Mouse (Mus musculus) MEL (cell line): ENCODE measurements around the gene Ndufs1. TPM values are rescaled to one million over a fixed set of nuclear protein-coding genes. Genes with fewer than 3 reads are reported as not detected.

Source experiments
- DNase-seq: peaks from one replicate; pipeline ENCODE4 v3.0.0; 2011; ENCODE audit warnings: low read depth, low spot score
- H3K27ac ChIP-seq: 2 replicates; pipeline ENCODE4 v1.5.1; 2012; ENCODE audit warnings: low read depth, mild to moderate bottlenecking, control low read depth, low read length, moderate library complexity; ENCODE audit not compliant: control insufficient read depth
- H3K27me3 ChIP-seq, 2 experiments: fragments of 150-350 bp in 1 of 2; sonication (generic) in 1 of 2; 2 replicates each; pipeline ENCODE4 v1.6.1; 2012; ENCODE audit warnings: low read length in 2 of 2, mild to moderate bottlenecking in 2 of 2, improper control_type of control experiment in 1 of 2, moderate library complexity in 1 of 2; ENCODE audit not compliant: insufficient read depth in 2 of 2, control insufficient read depth in 1 of 2
- H3K36me3 ChIP-seq, 2 experiments: 2 replicates each; pipeline ENCODE4 v1.6.1; 2012 to 2014; ENCODE audit warnings: low read length in 2 of 2, improper control_type of control experiment in 1 of 2, inconsistent platforms in 1 of 2, mild to moderate bottlenecking in 1 of 2; ENCODE audit not compliant: insufficient read depth in 2 of 2, control insufficient read depth in 1 of 2
- H3K4me1 ChIP-seq, 2 experiments: fragments of 150-350 bp in 1 of 2; sonication (generic) in 1 of 2; 2 replicates each; pipeline ENCODE4 v1.6.1; 2012; ENCODE audit warnings: low read length in 2 of 2, improper control_type of control experiment in 1 of 2, mild to moderate bottlenecking in 1 of 2; ENCODE audit not compliant: insufficient read depth in 2 of 2, control insufficient read depth in 1 of 2
- H3K4me3 ChIP-seq, 2 experiments: fragments of 150-350 bp in 1 of 2; sonication (generic) in 1 of 2; 2 replicates each; pipeline ENCODE4 v1.5.1; 2012; ENCODE audit warnings: low read depth in 2 of 2, low read length in 2 of 2, mild to moderate bottlenecking in 2 of 2, moderate library complexity in 2 of 2, control low read depth in 1 of 2, improper control_type of control experiment in 1 of 2; ENCODE audit not compliant: control insufficient read depth in 1 of 2, insufficient read depth in 1 of 2
- H3K79me2 ChIP-seq: 2 replicates; pipeline ENCODE4 v1.6.1; 2012; ENCODE audit warnings: mild to moderate bottlenecking, low read length, moderate library complexity; ENCODE audit not compliant: control insufficient read depth, poor library complexity, insufficient read depth
- H3K9ac ChIP-seq: 2 replicates; pipeline ENCODE4 v1.6.1; 2012; ENCODE audit warnings: low read depth, mild to moderate bottlenecking, control low read depth, low read length, moderate library complexity; ENCODE audit not compliant: control insufficient read depth, poor library complexity, severe bottlenecking
- H3K9me3 ChIP-seq: fragments of 150-350 bp; sonication (generic); replicated peaks from 2 replicates; pipeline ENCODE4 v1.6.1; 2012; ENCODE audit warnings: mild to moderate bottlenecking, low read length, improper control_type of control experiment, moderate library complexity; ENCODE audit not compliant: insufficient read depth
- BHLHE40 ChIP-seq: IDR thresholded peaks from 2 replicates; pipeline ENCODE4 v1.6.1; 2012; ENCODE audit warnings: low read depth, mild to moderate bottlenecking, inconsistent platforms, low read length, improper control_type of control experiment, borderline replicate concordance
- CTCF ChIP-seq, 3 experiments: IDR thresholded peaks in 2 of 3; conservative IDR thresholded peaks in 1 of 3; 2 replicates each; pipeline ENCODE4 v1.5.1; 2011 to 2012; ENCODE audit warnings: low read length in 3 of 3, low read depth in 2 of 3, mild to moderate bottlenecking in 2 of 3, improper control_type of control experiment in 1 of 3, inconsistent platforms in 1 of 3, mixed read lengths in 1 of 3, moderate library complexity in 1 of 3; ENCODE audit not compliant: control insufficient read depth in 1 of 3, insufficient read depth in 1 of 3, poor library complexity in 1 of 3, severe bottlenecking in 1 of 3
- E2F4 ChIP-seq: IDR thresholded peaks from 2 replicates; pipeline ENCODE4 v1.6.1; 2011; ENCODE audit warnings: low read depth, low read length, improper control_type of control experiment, borderline replicate concordance
- ETS1 ChIP-seq: IDR thresholded peaks from 2 replicates; pipeline ENCODE4 v1.6.1; 2012; ENCODE audit warnings: low read depth, mild to moderate bottlenecking, inconsistent platforms, low read length, improper control_type of control experiment, moderate library complexity
- JUND ChIP-seq: IDR thresholded peaks from 2 replicates; pipeline ENCODE4 v1.6.1; 2011; ENCODE audit warnings: low read depth, mild to moderate bottlenecking, improper control_type of control experiment, low read length
- MYB ChIP-seq: IDR thresholded peaks from 2 replicates; pipeline ENCODE4 v1.6.1; 2011; ENCODE audit warnings: mild to moderate bottlenecking, low read depth, low read length, improper control_type of control experiment
- MYC ChIP-seq: IDR thresholded peaks from 2 replicates; pipeline ENCODE4 v1.6.1; 2011; ENCODE audit warnings: low read depth, mild to moderate bottlenecking, low read length, improper control_type of control experiment, moderate library complexity
- NRF1 ChIP-seq: IDR thresholded peaks from 2 replicates; pipeline ENCODE4 v1.6.1; 2014; ENCODE audit warnings: low read depth, mild to moderate bottlenecking, inconsistent platforms, low read length, improper control_type of control experiment, moderate library complexity; ENCODE audit not compliant: poor library complexity, insufficient read depth, severe bottlenecking
- RAD21 ChIP-seq: IDR thresholded peaks from 2 replicates; pipeline ENCODE4 v1.6.1; 2011; ENCODE audit warnings: mild to moderate bottlenecking, low read depth, low read length, improper control_type of control experiment
- RCOR1 ChIP-seq: IDR thresholded peaks from 2 replicates; pipeline ENCODE4 v1.6.1; 2012; ENCODE audit warnings: low read depth, mild to moderate bottlenecking, inconsistent platforms, low read length, improper control_type of control experiment
- SIN3A ChIP-seq: IDR thresholded peaks from 2 replicates; pipeline ENCODE4 v1.6.1; 2012; ENCODE audit warnings: low read length, improper control_type of control experiment, inconsistent platforms
- SMC3 ChIP-seq: IDR thresholded peaks from 2 replicates; pipeline ENCODE4 v1.6.1; 2011; ENCODE audit warnings: low read depth, low read length, improper control_type of control experiment
- TAL1 ChIP-seq: IDR thresholded peaks from 2 replicates; pipeline ENCODE4 v1.6.1; 2012; ENCODE audit warnings: mild to moderate bottlenecking, inconsistent platforms, low read length, moderate library complexity, mixed read lengths
- TCF12 ChIP-seq: IDR thresholded peaks from 2 replicates; pipeline ENCODE4 v1.6.1; 2014; ENCODE audit warnings: low read depth, mild to moderate bottlenecking, inconsistent platforms, low read length, improper control_type of control experiment, moderate library complexity
- ZC3H11A ChIP-seq: IDR thresholded peaks from 2 replicates; pipeline ENCODE4 v1.6.1; 2012; ENCODE audit warnings: low read depth, mild to moderate bottlenecking, inconsistent platforms, low read length, improper control_type of control experiment
- ZKSCAN1 ChIP-seq: IDR thresholded peaks from 2 replicates; pipeline ENCODE4 v1.6.1; 2012; ENCODE audit warnings: low read depth, mild to moderate bottlenecking, inconsistent platforms, low read length, improper control_type of control experiment, moderate library complexity
- polyA plus RNA-seq, 2 experiments: library from polyadenylated mRNA; stranded (reverse) in 1 of 2; unstranded in 1 of 2; fragments of >175 nt in 1 of 2; fragments of >200 nt in 1 of 2; gene quantifications; 2 replicates each; pipeline versions ENCODE4 v1.2.1 to v1.2.4; 2012; ENCODE audit warnings: low replicate concordance in 2 of 2, low read depth in 1 of 2; ENCODE audit not compliant: insufficient read length in 2 of 2, insufficient read depth in 1 of 2, missing spikeins in 1 of 2
- total RNA-seq: library from RNA; depleted of rRNA; stranded (reverse); fragments of 300-350 nt; gene quantifications from 2 replicates; pipeline ENCODE4 v1.2.3, GENCODE M21; 2012

Gene Ndufs1
- total and polyA plus RNA-seq, 3 experiments, result 124 to 163 (median 139) TPM

- Histone ChIP-seq H3K36me3 (no peaks in the 10 kb centered on the region), H3K9ac (no peak within 1 kb of the TSS), H3K4me3 (no peak within 1 kb of the TSS), H3K4me1 (no peaks in the 10 kb centered on the region), H3K27ac (no peak within 1 kb of the TSS), H3K9me3 (no peaks in the 10 kb centered on the region), H3K79me2 (no peaks in the 10 kb centered on the region), H3K27me3 (no peaks in the 10 kb centered on the region)
- DNase-seq, result no peak
- no peak for TF ChIP-seq TAL1
- TF ChIP-seq MYB, result no peak
- TF ChIP-seq CTCF (IDR thresholded peaks at IDR 0.05 in 2 of 3, conservative IDR thresholded peaks at IDR 0.05 in 1 of 3; ENCODE audit: control insufficient read depth in 1 of 3, insufficient read depth in 1 of 3, low read depth in 2 of 3, low read length in 3 of 3, poor library complexity in 1 of 3, severe bottlenecking in 1 of 3), result no peak
- no peak for TF ChIP-seq ZKSCAN1
- TF ChIP-seq MYC, result no peak
- TF ChIP-seq RCOR1, result no peak
- no peak for TF ChIP-seq ETS1
- TF ChIP-seq TCF12, result no peak
- no peak for TF ChIP-seq BHLHE40
These were observed 37.6 kb upstream of the Ndufs1 start, which contains the start of gene Gpr1 for GRCm38 (mm10) chr1:63214271-63214558. Gene Gpr1, minus strand, starts transcription at chr1:63214543.

- no peak overlapping the region for H3K4me3 ChIP-seq
- no peak overlapping the region for H3K9ac ChIP-seq
- H3K79me2 ChIP-seq, result no peaks in the 10 kb centered on the region
- H3K9me3 ChIP-seq, result no peaks in the 10 kb centered on the region
- H3K36me3 ChIP-seq, result no peaks in the 10 kb centered on the region
- DNase-seq, result no peak
- H3K4me1 ChIP-seq, result no peaks in the 10 kb centered on the region
- H3K27me3 ChIP-seq, result no peaks in the 10 kb centered on the region
- TF ChIP-seq MYB (no peak), E2F4 (no peak), SMC3 (no peak), NRF1 (no peak), ETS1 (no peak), MYC (no peak), TCF12 (no peak), ZC3H11A (no peak), JUND (no peak), RAD21 (no peak), SIN3A (no peak)
- TF ChIP-seq, all 39 proteins: peak for 0
- H3K27ac ChIP-seq, result no peak overlapping the region
These were observed 37.0 kb upstream of the Ndufs1 start for GRCm38 (mm10) chr1:63213478-63214270.
